ENCODE assay signal across 8 mouse cellular contexts in genomic region chr16:87697707-87698365, GRCm38 (mm10). TPM values are rescaled to one million over a fixed set of nuclear protein-coding genes. Genes with fewer than 3 reads are reported as not detected.
DNase-seq lines count a peak whose midpoint lies in the region; ATAC-seq lines count a peak whose summit lies in the region.

No protein-coding gene starts in this region.

- no peaks in the 10 kb centered on the region for H3K9me3 ChIP-seq in forebrain, embryonic 14.5 days (replicated peaks; ENCODE audit: control insufficient read depth, low read length)
- H3K9me3 ChIP-seq in liver, embryonic 11.5 days (ENCODE audit: control insufficient read depth, low read length) = no peaks in the 10 kb centered on the region

- peaks cover 13% of the 10 kb centered on the region; the same call in 1 of the 2 replicates for H3K4me1 ChIP-seq in forebrain, embryonic 14.5 days (ENCODE audit: control insufficient read depth, insufficient read depth, low read length)
- peaks cover 22% of the 10 kb centered on the region for H3K4me1 ChIP-seq in liver, embryonic 11.5 days (replicated peaks; ENCODE audit: control insufficient read depth, insufficient read depth, low read length)

- peak overlapping the region; percentile 95 for H3K9ac ChIP-seq in forebrain, embryonic 14.5 days (ENCODE audit: low read length)
- H3K9ac ChIP-seq in liver, embryonic 11.5 days (ENCODE audit: low read depth, low read length) = peak overlapping the region; percentile 30

- no peaks in the 10 kb centered on the region for H3K36me3 ChIP-seq in forebrain, embryonic 14.5 days (ENCODE audit: control insufficient read depth, insufficient read depth, low read length)
- no peaks in the 10 kb centered on the region for H3K36me3 ChIP-seq in liver, embryonic 11.5 days (ENCODE audit: control insufficient read depth, insufficient read depth, low read length)

- DNase-seq in adrenal gland, adult (ENCODE audit: inconsistent age in 2 of 2, low spot score in 1 of 2) = peak; percentile 17 to 65
- no peak for DNase-seq in adrenal gland, postnatal 14 days
- DNase-seq in 416B (ENCODE audit: low read depth) = peak; percentile 52
- DNase-seq in forebrain, embryonic 14.5 days (ENCODE audit: low spot score) = no peak
- DNase-seq in liver, embryonic 11.5 days (ENCODE audit: low spot score) = peak; percentile 60
- DNase-seq in urinary bladder, postnatal 36 days (ENCODE audit: low spot score in 2 of 2) = no peak
- no peak for DNase-seq in gastrocnemius, adult 8-10 months (ENCODE audit: low spot score in 2 of 2)
- DNase-seq in right cerebral cortex, adult 2 months (ENCODE audit: low spot score in 2 of 2) = no peak

- WGBS in forebrain, embryonic 14.5 days = 43% methylated on average over 16 of the region's 16 CpGs
- WGBS in liver, embryonic 11.5 days = 18% methylated on average over 16 of the region's 16 CpGs

- H3K27ac ChIP-seq in forebrain, embryonic 14.5 days (ENCODE audit: low read depth, low read length) = no peak overlapping the region
- peak overlapping the region; percentile 95 for H3K27ac ChIP-seq in liver, embryonic 11.5 days (ENCODE audit: low read depth, low read length)

- H3K4me2 ChIP-seq in forebrain, embryonic 14.5 days (ENCODE audit: low read length) = peak overlapping the region; percentile 80
- peak overlapping the region; percentile 59 for H3K4me2 ChIP-seq in liver, embryonic 11.5 days

- H3K27me3 ChIP-seq in forebrain, embryonic 14.5 days (replicated peaks; ENCODE audit: control insufficient read depth, insufficient read depth, low read length) = no peaks in the 10 kb centered on the region
- no peaks in the 10 kb centered on the region for H3K27me3 ChIP-seq in liver, embryonic 11.5 days (replicated peaks; ENCODE audit: control insufficient read depth, insufficient read depth, low read length)

- H3K4me3 ChIP-seq in forebrain, embryonic 14.5 days (ENCODE audit: low read depth, low read length) = peak overlapping the region; percentile 87
- peak overlapping the region; percentile 89 for H3K4me3 ChIP-seq in liver, embryonic 11.5 days (ENCODE audit: low read depth, low read length)

- no peak for ATAC-seq in forebrain, embryonic 14.5 days
- peak; percentile 73 for ATAC-seq in liver, embryonic 11.5 days (replicated peaks; ENCODE audit: low FRiP score)

RNA-seq across cellular contexts. Expression of gene Bach1, which starts 0.9 kb away (rescaled TPM):
- total RNA-seq in adrenal gland, postnatal 14 days (2021) = 21.5 and 23.5 TPM in 2 replicates
- polyA plus RNA-seq in forebrain, embryonic 14.5 days (2014; fragmentation: Nextera tagmentation; extraction: Ambion mirVana) = 17.2 and 25.0 TPM in 2 replicates
- polyA plus RNA-seq in liver, embryonic 11.5 days (2014; fragmentation: Nextera tagmentation; extraction: Ambion mirVana) = 10.6 and 11.1 TPM in 2 replicates
- 10 to 100 TPM; 17.0 to 24.5 (median 20.0) TPM for total RNA-seq in gastrocnemius, adult 8-10 months (2022)

Comparison
In these comparisons a context has a peak if more than half of its experiments do, and no peak if none do; other contexts are left out.
1. DNase-seq: peak in adrenal gland, adult (2 of 2), 416B (single experiment) and liver, embryonic 11.5 days (single experiment); none in adrenal gland, postnatal 14 days (single experiment), forebrain, embryonic 14.5 days (single experiment), urinary bladder, postnatal 36 days (0 of 2), gastrocnemius, adult 8-10 months (0 of 2) and right cerebral cortex, adult 2 months (0 of 2).